Mouse (Mus musculus) thymus, adult 18-20 months (tissue): ENCODE data around the gene 6720489N17Rik.
"Not testable (repeated sequence)": the region's sequence is repeated elsewhere in the genome, so short reads cannot be mapped to it uniquely, and the experiment has no call there.

Experiments used
- DNase-seq, 2 experiments: peaks; one replicate each; pipeline ENCODE4 v3.0.0; 2022; ENCODE audit warnings: mixed read lengths in 2 of 2

6720489N17Rik gene

DNA sequence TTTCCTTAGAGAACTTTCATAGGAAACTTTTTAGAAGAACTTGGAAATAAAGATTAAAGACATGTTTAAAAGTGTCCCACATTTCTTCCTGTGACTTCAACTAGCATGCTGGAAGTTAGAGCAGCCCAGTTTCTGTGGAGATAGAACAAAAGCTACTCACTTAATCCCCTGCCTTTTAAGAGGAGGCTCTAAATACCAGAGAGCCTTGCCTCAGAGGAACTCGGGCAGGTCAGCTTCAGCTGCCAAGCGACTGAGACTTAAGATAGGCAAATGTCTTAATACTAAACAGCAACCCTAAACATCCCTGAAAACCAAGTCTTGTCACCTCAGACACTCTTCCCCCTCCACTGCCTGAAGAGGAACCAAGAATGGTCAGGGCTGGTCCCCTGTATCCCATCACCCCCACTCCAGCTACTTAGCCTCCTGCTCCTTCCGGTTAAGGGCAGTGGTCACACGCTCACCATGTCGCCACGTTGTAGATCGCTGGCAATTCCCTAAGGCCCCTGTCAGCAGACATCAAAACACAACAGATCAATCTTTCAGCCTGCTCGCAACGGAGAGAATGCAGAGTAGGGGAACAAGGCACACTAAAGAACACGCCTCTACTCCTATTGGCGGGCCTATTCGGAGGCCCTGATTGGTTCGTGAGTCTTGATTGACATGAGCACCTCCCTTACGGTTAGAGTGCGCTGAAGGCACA lies at the start of gene 6720489N17Rik:
Gene 6720489N17Rik, minus strand, starts transcription at position 606 of the 700 bp plus-strand sequence.
- DNase-seq, result peak; percentile 67 to 83

DNA sequence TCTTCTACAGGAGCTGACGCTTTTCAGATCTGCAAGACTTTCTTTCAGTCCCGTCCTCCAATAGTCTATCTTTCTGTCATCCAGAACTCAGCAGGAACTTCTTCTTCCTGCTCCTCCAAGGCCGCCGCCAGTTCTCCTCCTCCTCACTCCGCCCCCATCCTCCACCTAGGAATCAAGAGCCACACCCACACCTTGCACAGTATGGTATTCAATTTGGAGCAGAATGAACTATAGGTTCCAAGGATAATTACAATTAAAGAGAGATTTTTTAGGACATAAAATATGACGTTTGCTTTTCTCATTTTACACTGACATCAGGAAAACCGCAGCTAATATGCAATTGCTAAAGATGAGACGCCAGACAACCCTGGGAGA lies 29.4 kb upstream of the 6720489N17Rik start:
- no peak for DNase-seq

DNA sequence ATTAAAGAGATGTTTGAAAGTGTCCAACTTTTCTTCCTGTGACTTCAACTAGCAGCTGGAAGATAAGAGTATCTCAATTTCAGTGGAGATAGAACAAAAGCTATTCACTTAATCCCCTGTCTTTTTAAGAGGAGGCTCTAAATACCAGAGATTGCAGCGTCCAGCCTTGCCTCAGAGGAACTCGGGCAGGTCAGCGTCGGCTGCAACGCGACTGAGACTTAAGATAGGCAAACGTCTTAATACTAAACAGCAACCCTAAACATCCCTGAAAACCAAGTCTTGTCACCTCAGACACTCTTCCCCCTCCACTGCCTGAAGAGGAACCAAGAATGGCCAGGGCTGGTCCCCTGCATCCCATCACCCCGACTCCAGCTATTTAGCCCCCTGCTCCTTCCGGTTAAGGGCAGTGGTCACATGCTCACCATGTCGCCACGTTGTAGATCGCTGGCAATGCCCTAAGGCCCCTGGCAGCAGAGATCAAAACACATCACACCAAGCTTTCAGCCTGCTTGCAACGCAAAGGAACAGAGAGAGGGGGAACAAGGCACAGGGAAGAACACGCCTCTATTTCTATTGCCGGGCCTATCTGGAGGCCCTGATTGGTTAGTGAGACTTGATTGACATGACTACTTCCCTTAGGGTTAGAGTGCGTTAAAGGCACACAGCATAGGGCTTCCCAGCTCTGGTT lies 28.8 kb upstream of the 6720489N17Rik start:
- DNase-seq, result peak; percentile 22 to 62

DNA sequence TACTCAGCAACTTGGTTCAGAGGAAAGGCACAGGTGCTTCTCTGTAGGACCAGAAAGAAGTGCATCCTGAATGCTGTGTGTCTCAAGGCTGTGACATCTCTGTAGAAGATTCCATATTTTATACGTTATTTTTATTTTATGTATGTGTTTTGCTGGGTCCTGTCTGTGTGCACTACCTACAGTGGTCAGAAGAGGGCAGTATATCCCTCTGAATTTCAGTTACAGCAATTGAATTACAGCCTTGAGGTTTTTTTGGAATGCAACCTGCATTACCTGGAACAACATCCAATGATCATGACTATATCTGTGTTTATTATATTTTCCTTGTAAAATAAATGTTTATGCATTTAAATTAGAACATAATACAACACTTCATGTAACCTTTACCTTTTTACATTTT lies 3.1 kb upstream of the 6720489N17Rik start:
- DNase-seq, result not testable (repeated sequence)

DNA sequence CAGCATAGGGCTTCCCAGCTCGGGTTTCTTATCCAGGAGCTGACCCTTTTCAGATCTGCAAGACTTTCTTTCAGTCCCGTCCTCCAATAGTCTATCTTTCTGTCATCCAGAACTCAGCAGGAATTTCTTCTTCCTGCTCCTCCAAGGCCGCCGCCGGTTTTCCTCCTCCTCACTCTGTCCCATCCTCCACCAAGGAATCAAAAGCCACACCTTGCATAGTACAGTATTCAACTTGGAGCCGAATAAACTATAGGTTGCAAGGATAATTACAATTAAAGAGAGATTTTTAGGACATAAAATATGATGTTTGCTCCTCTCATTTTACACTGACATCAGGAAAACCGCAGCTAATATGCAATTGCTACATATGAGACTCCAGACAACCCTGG lies 289 bp upstream of the 6720489N17Rik start:
- DNase-seq, result not testable (repeated sequence)

DNA sequence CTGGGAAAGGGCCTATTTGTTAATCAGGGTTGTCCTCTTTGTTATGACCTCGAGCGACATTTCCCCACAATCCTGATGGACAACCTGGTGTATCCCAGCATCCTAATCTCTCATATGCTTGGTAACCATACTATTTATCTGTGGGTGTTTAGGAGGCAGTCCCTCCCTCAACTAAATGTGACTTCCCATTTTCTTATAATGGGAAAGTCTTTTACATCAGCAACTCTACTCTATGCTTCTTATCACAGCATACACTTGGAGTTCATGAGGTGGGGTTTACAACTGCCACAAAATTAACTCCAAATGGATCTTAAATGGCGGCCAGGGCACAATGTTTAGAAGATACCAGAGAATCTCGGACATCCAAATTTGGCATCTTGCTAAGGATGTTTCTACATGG lies 6.5 kb downstream of the 6720489N17Rik start:
- not testable (repeated sequence) for DNase-seq

DNA sequence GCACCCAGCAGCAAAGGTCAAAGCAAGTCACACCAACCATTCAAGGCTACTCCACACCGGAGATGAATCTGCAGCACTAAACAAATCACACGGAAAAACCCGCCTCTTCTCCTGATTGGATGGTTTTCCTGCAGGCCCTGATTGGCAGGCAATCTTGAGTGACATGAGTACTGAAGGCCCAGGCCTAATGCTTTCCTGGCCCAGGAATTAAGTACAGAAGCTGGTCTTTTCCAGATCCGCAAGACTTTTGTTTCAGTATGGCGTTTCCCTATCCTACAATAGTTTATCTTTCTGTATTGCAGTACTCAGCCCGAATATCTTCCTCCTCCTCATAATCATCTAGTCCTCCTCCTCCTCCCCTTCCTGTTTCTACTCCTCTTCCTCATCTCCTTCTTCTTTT lies 52.9 kb downstream of the 6720489N17Rik start, which contains the start of gene Zfp934:
Gene Zfp934, minus strand, starts transcription at position 101 of the 400 bp plus-strand sequence.
- not testable (repeated sequence) for DNase-seq

DNA sequence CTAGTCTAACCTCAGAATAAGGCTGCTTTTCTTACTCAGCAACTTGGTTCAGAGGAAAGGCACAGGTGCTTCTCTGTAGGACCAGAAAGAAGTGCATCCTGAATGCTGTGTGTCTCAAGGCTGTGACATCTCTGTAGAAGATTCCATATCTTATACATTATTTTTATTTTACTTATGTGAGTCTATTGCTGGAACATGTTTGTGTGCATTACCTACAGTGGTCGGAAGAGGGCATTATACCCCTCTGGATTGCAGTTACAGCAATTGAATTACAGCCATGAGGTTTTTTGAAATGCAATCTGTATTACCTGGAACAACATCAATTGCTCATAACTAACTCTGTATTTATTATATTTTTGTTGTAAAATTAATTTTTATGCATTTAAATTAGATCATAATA lies 62.3 kb downstream of the 6720489N17Rik start:
- not testable (repeated sequence) for DNase-seq

DNA sequence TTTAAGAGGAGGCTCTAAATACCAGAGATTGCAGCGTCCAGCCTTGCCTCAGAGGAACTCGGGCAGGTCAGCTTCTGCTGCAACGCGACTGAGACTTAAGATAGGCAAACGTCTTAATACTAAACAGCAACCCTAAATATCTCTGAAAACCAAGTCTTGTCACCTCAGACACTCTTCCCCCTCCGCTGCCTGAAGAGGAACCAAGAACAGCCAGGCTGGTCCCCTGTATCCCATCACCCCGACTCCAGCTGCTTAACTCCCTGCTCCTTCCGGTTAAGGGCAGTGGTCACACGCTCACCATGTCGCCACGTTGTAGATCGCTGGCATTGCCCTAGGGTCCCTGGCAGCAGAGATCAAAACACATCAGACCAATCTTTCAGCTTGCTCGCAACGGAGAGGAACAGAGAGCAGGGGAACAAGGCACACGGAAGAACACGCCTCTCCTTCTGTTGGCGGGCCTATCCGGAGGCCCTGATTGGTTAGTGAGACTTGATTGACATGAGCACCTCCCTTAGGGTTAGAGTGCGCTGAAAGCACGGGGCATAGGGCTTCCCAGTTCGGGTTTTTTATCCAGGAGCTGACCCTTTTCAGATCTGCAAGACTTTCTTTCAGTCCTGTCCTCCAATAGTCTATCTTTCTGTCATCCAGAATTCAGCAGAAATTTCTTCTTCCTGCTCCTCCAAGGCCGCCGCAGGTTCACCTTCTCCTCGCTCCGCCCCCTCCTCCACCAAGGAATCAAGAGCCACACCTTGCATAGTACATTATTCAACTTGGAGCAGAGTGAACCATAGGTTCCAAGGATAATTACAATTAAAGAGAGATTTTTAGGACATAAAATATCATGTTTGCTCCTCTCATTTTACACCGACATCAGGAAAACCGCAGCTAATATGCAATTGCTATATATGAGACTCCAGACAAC lies 65.5 kb downstream of the 6720489N17Rik start, which contains the start of gene Zfp935:
Gene Zfp935, minus strand, starts transcription at position 323 of the 922 bp plus-strand sequence.
- DNase-seq, result peak; percentile 64 to 77
